Mouse (Mus musculus) MEL (cell line): ENCODE data around the gene Xrcc1. TPM values are rescaled to one million over a fixed set of nuclear protein-coding genes. Genes with fewer than 3 reads are reported as not detected.

ENCODE experiments used
- DNase-seq: peaks from one replicate; pipeline ENCODE4 v3.0.0; 2011; ENCODE audit warnings: low read depth, low spot score
- H3K27ac ChIP-seq: 2 replicates; pipeline ENCODE4 v1.5.1; 2012; ENCODE audit warnings: low read depth, mild to moderate bottlenecking, control low read depth, low read length, moderate library complexity; ENCODE audit not compliant: control insufficient read depth
- H3K27me3 ChIP-seq, 2 experiments: fragments of 150-350 bp in 1 of 2; sonication (generic) in 1 of 2; 2 replicates each; pipeline ENCODE4 v1.6.1; 2012; ENCODE audit warnings: low read length in 2 of 2, mild to moderate bottlenecking in 2 of 2, improper control_type of control experiment in 1 of 2, moderate library complexity in 1 of 2; ENCODE audit not compliant: insufficient read depth in 2 of 2, control insufficient read depth in 1 of 2
- H3K36me3 ChIP-seq, 2 experiments: 2 replicates each; pipeline ENCODE4 v1.6.1; 2012 to 2014; ENCODE audit warnings: low read length in 2 of 2, improper control_type of control experiment in 1 of 2, inconsistent platforms in 1 of 2, mild to moderate bottlenecking in 1 of 2; ENCODE audit not compliant: insufficient read depth in 2 of 2, control insufficient read depth in 1 of 2
- H3K4me1 ChIP-seq, 2 experiments: fragments of 150-350 bp in 1 of 2; sonication (generic) in 1 of 2; 2 replicates each; pipeline ENCODE4 v1.6.1; 2012; ENCODE audit warnings: low read length in 2 of 2, improper control_type of control experiment in 1 of 2, mild to moderate bottlenecking in 1 of 2; ENCODE audit not compliant: insufficient read depth in 2 of 2, control insufficient read depth in 1 of 2
- H3K4me3 ChIP-seq, 2 experiments: fragments of 150-350 bp in 1 of 2; sonication (generic) in 1 of 2; 2 replicates each; pipeline ENCODE4 v1.5.1; 2012; ENCODE audit warnings: low read depth in 2 of 2, low read length in 2 of 2, mild to moderate bottlenecking in 2 of 2, moderate library complexity in 2 of 2, control low read depth in 1 of 2, improper control_type of control experiment in 1 of 2; ENCODE audit not compliant: control insufficient read depth in 1 of 2, insufficient read depth in 1 of 2
- H3K79me2 ChIP-seq: 2 replicates; pipeline ENCODE4 v1.6.1; 2012; ENCODE audit warnings: mild to moderate bottlenecking, low read length, moderate library complexity; ENCODE audit not compliant: control insufficient read depth, poor library complexity, insufficient read depth
- H3K9ac ChIP-seq: 2 replicates; pipeline ENCODE4 v1.6.1; 2012; ENCODE audit warnings: low read depth, mild to moderate bottlenecking, control low read depth, low read length, moderate library complexity; ENCODE audit not compliant: control insufficient read depth, poor library complexity, severe bottlenecking
- H3K9me3 ChIP-seq: fragments of 150-350 bp; sonication (generic); replicated peaks from 2 replicates; pipeline ENCODE4 v1.6.1; 2012; ENCODE audit warnings: mild to moderate bottlenecking, low read length, improper control_type of control experiment, moderate library complexity; ENCODE audit not compliant: insufficient read depth
- BHLHE40 ChIP-seq: IDR thresholded peaks from 2 replicates; pipeline ENCODE4 v1.6.1; 2012; ENCODE audit warnings: low read depth, mild to moderate bottlenecking, inconsistent platforms, low read length, improper control_type of control experiment, borderline replicate concordance
- ELF1 ChIP-seq: IDR thresholded peaks from 2 replicates; pipeline ENCODE4 v1.6.1; 2014; ENCODE audit warnings: low read depth, mild to moderate bottlenecking, inconsistent platforms, low read length, improper control_type of control experiment, moderate library complexity
- ETS1 ChIP-seq: IDR thresholded peaks from 2 replicates; pipeline ENCODE4 v1.6.1; 2012; ENCODE audit warnings: low read depth, mild to moderate bottlenecking, inconsistent platforms, low read length, improper control_type of control experiment, moderate library complexity
- GABPA ChIP-seq: IDR thresholded peaks from 2 replicates; pipeline ENCODE4 v1.6.1; 2012; ENCODE audit warnings: low read depth, mild to moderate bottlenecking, inconsistent platforms, low read length, improper control_type of control experiment, moderate library complexity
- GATA1 ChIP-seq: IDR thresholded peaks from 2 replicates; pipeline ENCODE4 v1.6.1; 2011; ENCODE audit warnings: low read depth, low read length, improper control_type of control experiment
- HCFC1 ChIP-seq: IDR thresholded peaks from 2 replicates; pipeline ENCODE4 v1.6.1; 2012; ENCODE audit warnings: low read depth, mild to moderate bottlenecking, inconsistent platforms, low read length, improper control_type of control experiment, moderate library complexity
- KAT2A ChIP-seq: conservative IDR thresholded peaks from 2 replicates; pipeline ENCODE4 v1.6.1; 2012; ENCODE audit warnings: low read depth, low read length, improper control_type of control experiment, inconsistent platforms
- MAX ChIP-seq: IDR thresholded peaks from 2 replicates; pipeline ENCODE4 v1.6.1; 2011; ENCODE audit warnings: low read length, improper control_type of control experiment
- MXI1 ChIP-seq: IDR thresholded peaks from 2 replicates; pipeline ENCODE4 v1.6.1; 2011; ENCODE audit warnings: mild to moderate bottlenecking, low read depth, low read length, improper control_type of control experiment
- MYC ChIP-seq: IDR thresholded peaks from 2 replicates; pipeline ENCODE4 v1.6.1; 2011; ENCODE audit warnings: low read depth, mild to moderate bottlenecking, low read length, improper control_type of control experiment, moderate library complexity
- NELFE ChIP-seq: IDR thresholded peaks from 2 replicates; pipeline ENCODE4 v1.6.1; 2011; ENCODE audit warnings: low read depth, low read length, improper control_type of control experiment
- POLR2A ChIP-seq, 2 experiments: IDR thresholded peaks; 2 replicates each; pipeline ENCODE4 v1.6.1; 2011 to 2012; ENCODE audit warnings: low read length in 2 of 2, mild to moderate bottlenecking in 2 of 2, control low read depth in 1 of 2, improper control_type of control experiment in 1 of 2, low read depth in 1 of 2, moderate library complexity in 1 of 2; ENCODE audit not compliant: control insufficient read depth in 1 of 2, insufficient read depth in 1 of 2, poor library complexity in 1 of 2
- POLR2AphosphoS5 ChIP-seq: IDR thresholded peaks from 2 replicates; pipeline ENCODE4 v1.6.1; 2012; ENCODE audit warnings: low read depth, borderline replicate concordance, mild to moderate bottlenecking, inconsistent platforms, low read length, moderate library complexity, mixed read lengths
- RAD21 ChIP-seq: IDR thresholded peaks from 2 replicates; pipeline ENCODE4 v1.6.1; 2011; ENCODE audit warnings: mild to moderate bottlenecking, low read depth, low read length, improper control_type of control experiment
- RCOR1 ChIP-seq: IDR thresholded peaks from 2 replicates; pipeline ENCODE4 v1.6.1; 2012; ENCODE audit warnings: low read depth, mild to moderate bottlenecking, inconsistent platforms, low read length, improper control_type of control experiment
- SIN3A ChIP-seq: IDR thresholded peaks from 2 replicates; pipeline ENCODE4 v1.6.1; 2012; ENCODE audit warnings: low read length, improper control_type of control experiment, inconsistent platforms
- SMC3 ChIP-seq: IDR thresholded peaks from 2 replicates; pipeline ENCODE4 v1.6.1; 2011; ENCODE audit warnings: low read depth, low read length, improper control_type of control experiment
- TAL1 ChIP-seq: IDR thresholded peaks from 2 replicates; pipeline ENCODE4 v1.6.1; 2012; ENCODE audit warnings: mild to moderate bottlenecking, inconsistent platforms, low read length, moderate library complexity, mixed read lengths
- TBP ChIP-seq: IDR thresholded peaks from 2 replicates; pipeline ENCODE4 v1.8.0; 2011; ENCODE audit warnings: low read depth, low read length, improper control_type of control experiment
- UBTF ChIP-seq: IDR thresholded peaks from 2 replicates; pipeline ENCODE4 v1.6.1; 2012; ENCODE audit warnings: low read depth, mild to moderate bottlenecking, inconsistent platforms, low read length, improper control_type of control experiment, moderate library complexity, borderline replicate concordance; ENCODE audit not compliant: insufficient read depth
- polyA plus RNA-seq, 2 experiments: library from polyadenylated mRNA; stranded (reverse) in 1 of 2; unstranded in 1 of 2; fragments of >175 nt in 1 of 2; fragments of >200 nt in 1 of 2; gene quantifications; 2 replicates each; pipeline versions ENCODE4 v1.2.1 to v1.2.4; 2012; ENCODE audit warnings: low replicate concordance in 2 of 2, low read depth in 1 of 2; ENCODE audit not compliant: insufficient read length in 2 of 2, insufficient read depth in 1 of 2, missing spikeins in 1 of 2
- total RNA-seq: library from RNA; depleted of rRNA; stranded (reverse); fragments of 300-350 nt; gene quantifications from 2 replicates; pipeline ENCODE4 v1.2.3, GENCODE M21; 2012

The Xrcc1 gene
- total and polyA plus RNA-seq, 3 experiments: 97.4 to 574 (median 101) TPM

DNA sequence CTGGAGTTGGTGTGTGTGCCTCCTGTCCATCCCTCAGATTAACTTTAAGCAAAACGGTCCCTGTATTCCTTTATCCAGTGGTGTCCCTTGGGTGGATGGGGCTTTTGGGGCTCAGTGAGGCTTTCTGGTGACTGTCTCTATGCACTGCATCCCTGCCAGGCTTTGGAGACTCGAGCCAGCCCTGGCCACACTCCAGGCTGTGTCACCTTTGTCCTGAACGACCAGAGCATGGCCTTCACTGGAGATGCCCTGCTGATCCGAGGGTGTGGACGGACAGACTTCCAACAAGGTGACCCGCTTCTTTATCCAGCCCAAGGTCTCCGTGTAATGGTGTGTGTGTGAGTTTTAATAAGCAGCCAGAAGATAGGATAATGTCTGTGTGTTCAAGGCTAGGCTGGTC is 60.0 kb downstream of the Xrcc1 start:
- no peak for TF ChIP-seq KAT2A
- no peak for TF ChIP-seq MYC
- TF ChIP-seq NELFE: no peak
- no peak for TF ChIP-seq SIN3A
- no peak for TF ChIP-seq POLR2A (IDR thresholded peaks at IDR 0.05; ENCODE audit: control insufficient read depth in 1 of 2, insufficient read depth in 1 of 2, low read depth in 1 of 2, low read length in 2 of 2, poor library complexity in 1 of 2)
- TF ChIP-seq GABPA: no peak
- TF ChIP-seq POLR2AphosphoS5: no peak
- no peak for TF ChIP-seq TBP
- no peak for TF ChIP-seq TAL1
- no peak for TF ChIP-seq RAD21
- no peak for TF ChIP-seq UBTF
- no peak for TF ChIP-seq GATA1
- TF ChIP-seq MAX: no peak
- no peak for TF ChIP-seq BHLHE40
- Histone ChIP-seq H3K4me3 (no peak overlapping the region), H3K9ac (no peak overlapping the region), H3K79me2 (no peaks in the 10 kb centered on the region; the same call in 1 of the 2 replicates), H3K9me3 (no peaks in the 10 kb centered on the region), H3K4me1 (no peaks in the 10 kb centered on the region), H3K27ac (no peak overlapping the region), H3K27me3 (no peaks in the 10 kb centered on the region), H3K36me3 (no peaks in the 10 kb centered on the region)
- DNase-seq: no peak

DNA sequence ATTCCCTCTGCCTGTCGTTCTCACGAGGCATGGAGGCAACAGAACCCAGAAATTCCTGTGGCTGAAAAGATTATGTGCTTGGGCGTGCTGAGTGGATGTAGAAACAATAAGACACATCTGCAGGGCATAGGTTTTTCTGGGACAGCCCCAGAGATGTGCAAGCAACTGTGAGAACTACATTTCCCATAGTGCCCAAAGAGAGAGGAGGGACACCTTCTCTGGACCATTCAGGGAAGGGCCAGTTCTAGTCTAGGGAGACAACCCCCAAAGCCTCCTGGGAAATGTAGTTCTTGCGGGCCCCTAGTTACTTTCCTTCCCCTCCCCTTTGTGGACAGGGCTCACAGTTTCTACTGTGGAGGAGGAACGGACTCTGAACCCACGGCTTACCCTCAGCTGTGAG is 61.9 kb downstream of the Xrcc1 start:
- no peak for TF ChIP-seq GABPA
- no peak for TF ChIP-seq MAX
- no peak for TF ChIP-seq TAL1
- TF ChIP-seq KAT2A: peak; percentile 81
- no peak for TF ChIP-seq SMC3
- TF ChIP-seq RCOR1: no peak
- 0 out of 2 replicates have a peak, but pooled peaks have one; percentile 28 for TF ChIP-seq ELF1
- TF ChIP-seq BHLHE40: no peak
- TF ChIP-seq SIN3A: no peak
- peak; percentile 97 for TF ChIP-seq HCFC1
- TF ChIP-seq MXI1: no peak
- TF ChIP-seq ETS1: no peak
- TF ChIP-seq, all 39 proteins: peak for 3

More for the DNA sequence above, 61.9 kb downstream of the Xrcc1 start:
- Histone ChIP-seq H3K4me3 (no peak overlapping the region), H3K9me3 (no peaks in the 10 kb centered on the region), H3K27me3 (no peaks in the 10 kb centered on the region), H3K27ac (no peak overlapping the region), H3K4me1 (peaks cover 0 to 4% of the 10 kb centered on the region in 2 experiments; a peak in 2 of 4 replicates), H3K79me2 (peaks cover 1% of the 10 kb centered on the region; the same call in 1 of the 2 replicates), H3K36me3 (peaks cover 0 to 2% of the 10 kb centered on the region in 2 experiments; a peak in 1 of 4 replicates), H3K9ac (no peak overlapping the region)
- DNase-seq: peak; percentile 71
